Mouse (Mus musculus) neural tube, embryonic 13.5 days (tissue): Measurements from ENCODE around the gene Midn. TPM values are rescaled to one million over a fixed set of nuclear protein-coding genes. Genes with fewer than 3 reads are reported as not detected.

Experiments
- ATAC-seq: fragments of 200-750 bp; cut with Nextera tagmentation; 2 replicates; pipeline ENCODE4 v1.8.0; 2017; ENCODE audit warnings: low read depth, mild to moderate bottlenecking, moderate TSS enrichment, moderate library complexity
- H3K27ac ChIP-seq: fragments of 300-500 bp; sonication (generic); replicated peaks from 2 replicates; pipeline ENCODE4 v1.5.1; 2015; ENCODE audit warnings: moderate library complexity, mild to moderate bottlenecking, inconsistent platforms
- H3K27me3 ChIP-seq: fragments of 300-500 bp; sonication (generic); 2 replicates; pipeline ENCODE4 v1.6.1; 2015; ENCODE audit warnings: mild to moderate bottlenecking, inconsistent platforms
- H3K36me3 ChIP-seq: fragments of 300-500 bp; sonication (generic); 2 replicates; pipeline ENCODE4 v1.6.1; 2015; ENCODE audit warnings: mild to moderate bottlenecking, inconsistent platforms
- H3K4me1 ChIP-seq: fragments of 300-500 bp; sonication (generic); replicated peaks from 2 replicates; pipeline ENCODE4 v1.6.1; 2015; ENCODE audit warnings: inconsistent platforms
- H3K4me2 ChIP-seq: fragments of 300-500 bp; sonication (generic); 2 replicates; pipeline ENCODE4 v1.6.1; 2015; ENCODE audit warnings: inconsistent platforms, mild to moderate bottlenecking, moderate library complexity
- H3K4me3 ChIP-seq: fragments of 300-500 bp; sonication (generic); 2 replicates; pipeline ENCODE4 v1.5.1; 2015; ENCODE audit warnings: mild to moderate bottlenecking, inconsistent platforms
- H3K9ac ChIP-seq: fragments of 300-500 bp; sonication (generic); 2 replicates; pipeline ENCODE4 v1.6.1; 2015; ENCODE audit warnings: moderate library complexity, mild to moderate bottlenecking, inconsistent platforms
- H3K9me3 ChIP-seq: fragments of 300-500 bp; sonication (generic); 2 replicates; pipeline ENCODE4 v1.6.1; 2016; ENCODE audit warnings: inconsistent platforms
- WGBS: fragments of 180-500 bp; shearing (Covaris S2); methylation state at CpG from one replicate; pipeline ENCODE4 v1.1.7; 2015; 5-methylcytosine and 5-hydroxymethylcytosine counted together
- polyA plus RNA-seq: library from polyadenylated mRNA; unstranded; fragments of >200 nt; fragmentation: Nextera tagmentation; extraction: Ambion mirVana; gene quantifications from 2 replicates; pipeline ENCODE4 v1.2.1, GENCODE M21; 2015

Gene Midn
- polyA plus RNA-seq, 1 experiment from 2014 or later: 31.0 TPM

- Histone ChIP-seq H3K27ac (peak within 1 kb of the TSS; percentile 85), H3K4me3 (peak within 1 kb of the TSS; percentile 89), H3K9me3 (no peaks in the 10 kb centered on the region), H3K4me1 (peaks cover 34% of the 10 kb centered on the region), H3K9ac (peak within 1 kb of the TSS; percentile 98), H3K27me3 (no peaks in the 10 kb centered on the region), H3K4me2 (peak within 1 kb of the TSS; percentile 93), H3K36me3 (peaks cover 10% of the 10 kb centered on the region; the same call in 1 of the 2 replicates)
- peak; percentile 68 for ATAC-seq
- WGBS: 1% methylated on average over 103 of the region's 106 CpGs
Measured at GRCm38 (mm10) chr10:80179068-80180051, 31.3 kb downstream of the Midn start, which contains the start of gene Efna2. Gene Efna2, plus strand, starts transcription at chr10:80179482.

- Histone ChIP-seq H3K4me2 (peak overlapping the region; percentile 93), H3K9me3 (no peaks in the 10 kb centered on the region), H3K27me3 (no peaks in the 10 kb centered on the region), H3K36me3 (peaks cover 7% of the 10 kb centered on the region; the same call in 1 of the 2 replicates), H3K4me3 (peak overlapping the region; percentile 89), H3K27ac (no peak overlapping the region), H3K9ac (peak overlapping the region; percentile 98), H3K4me1 (peaks cover 39% of the 10 kb centered on the region)
- WGBS: 51% methylated on average over 6 of the region's 6 CpGs
- ATAC-seq: no peak
Measured at GRCm38 (mm10) chr10:80180288-80180687, 32.2 kb downstream of the Midn start.

GRCm38 (mm10) chr10:80180823-80181222, 32.8 kb downstream of the Midn start:
- H3K36me3 ChIP-seq: peaks cover 7% of the 10 kb centered on the region; the same call in 1 of the 2 replicates
- H3K4me2 ChIP-seq: peak overlapping the region; percentile 93
- ATAC-seq: no peak
- H3K27ac ChIP-seq: 0 out of 2 replicates have a peak overlapping the region, but pooled peaks have one; percentile 0
- no peaks in the 10 kb centered on the region for H3K27me3 ChIP-seq
- peaks cover 42% of the 10 kb centered on the region for H3K4me1 ChIP-seq
- H3K4me3 ChIP-seq: peak overlapping the region; percentile 89
- no peaks in the 10 kb centered on the region for H3K9me3 ChIP-seq
- 54% methylated on average over 5 of the region's 5 CpGs for WGBS
- H3K9ac ChIP-seq: peak overlapping the region; percentile 98

GRCm38 (mm10) chr10:80182547-80182946, 34.5 kb downstream of the Midn start:
- 0 out of 2 replicates have a peak overlapping the region, but pooled peaks have one; percentile 93 for H3K4me2 ChIP-seq
- no peak for ATAC-seq
- peaks cover 43% of the 10 kb centered on the region for H3K4me1 ChIP-seq
- WGBS: 95% methylated on average over 7 of the region's 7 CpGs
- no peaks in the 10 kb centered on the region for H3K9me3 ChIP-seq
- no peaks in the 10 kb centered on the region; the same call in none of the 2 replicates for H3K27me3 ChIP-seq
- no peak overlapping the region for H3K9ac ChIP-seq
- H3K4me3 ChIP-seq: no peak overlapping the region
- no peak overlapping the region for H3K27ac ChIP-seq
- peaks cover 18% of the 10 kb centered on the region for H3K36me3 ChIP-seq

- Histone ChIP-seq H3K9me3 (no peaks in the 10 kb centered on the region), H3K27ac (no peak overlapping the region), H3K4me1 (peaks cover 47% of the 10 kb centered on the region), H3K27me3 (no peaks in the 10 kb centered on the region; the same call in none of the 2 replicates), H3K4me3 (no peak overlapping the region), H3K36me3 (peaks cover 35% of the 10 kb centered on the region), H3K4me2 (no peak overlapping the region), H3K9ac (no peak overlapping the region)
- no peak for ATAC-seq
- 31% methylated on average over 27 of the region's 27 CpGs for WGBS
Measured at GRCm38 (mm10) chr10:80186649-80187048, 38.6 kb downstream of the Midn start.

- Histone ChIP-seq H3K4me2 (no peak overlapping the region), H3K27ac (no peak overlapping the region), H3K4me3 (no peak overlapping the region), H3K27me3 (no peaks in the 10 kb centered on the region; the same call in none of the 2 replicates), H3K36me3 (peaks cover 35% of the 10 kb centered on the region), H3K9ac (no peak overlapping the region), H3K4me1 (peaks cover 37% of the 10 kb centered on the region), H3K9me3 (no peaks in the 10 kb centered on the region)
- WGBS: 87% methylated on average over 10 of the region's 10 CpGs
- ATAC-seq: no peak
Measured at GRCm38 (mm10) chr10:80187739-80188138, 39.7 kb downstream of the Midn start.

GRCm38 (mm10) chr10:80188453-80189024, 40.5 kb downstream of the Midn start:
- H3K27ac ChIP-seq: no peak overlapping the region
- no peak for ATAC-seq
- 0 out of 2 replicates have a peak overlapping the region, but pooled peaks have one; percentile 23 for H3K9ac ChIP-seq
- peaks cover 31% of the 10 kb centered on the region for H3K36me3 ChIP-seq
- 73% methylated on average over 15 of the region's 15 CpGs for WGBS
- H3K27me3 ChIP-seq: no peaks in the 10 kb centered on the region; the same call in none of the 2 replicates
- H3K9me3 ChIP-seq: no peaks in the 10 kb centered on the region
- no peak overlapping the region for H3K4me3 ChIP-seq
- peaks cover 37% of the 10 kb centered on the region for H3K4me1 ChIP-seq
- no peak overlapping the region for H3K4me2 ChIP-seq

- H3K36me3 ChIP-seq: peaks cover 27% of the 10 kb centered on the region
- peak overlapping the region; percentile 41 for H3K4me3 ChIP-seq
- H3K27ac ChIP-seq: peak overlapping the region; percentile 82
- peak; percentile 10; the same call in 1 of the 2 replicates for ATAC-seq
- peak overlapping the region; percentile 78 for H3K9ac ChIP-seq
- H3K27me3 ChIP-seq: no peaks in the 10 kb centered on the region; the same call in none of the 2 replicates
- no peaks in the 10 kb centered on the region for H3K9me3 ChIP-seq
- peak overlapping the region; percentile 65 for H3K4me2 ChIP-seq
- peaks cover 40% of the 10 kb centered on the region for H3K4me1 ChIP-seq
- WGBS: 1% methylated on average over 21 of the region's 21 CpGs
Measured at GRCm38 (mm10) chr10:80189999-80190398, 41.9 kb downstream of the Midn start.

GRCm38 (mm10) chr10:80190491-80191051, 42.5 kb downstream of the Midn start:
- WGBS: under 1% methylated on average over 47 of the region's 48 CpGs
- Histone ChIP-seq H3K27me3 (no peaks in the 10 kb centered on the region; the same call in none of the 2 replicates), H3K9ac (peak overlapping the region; percentile 78), H3K4me3 (peak overlapping the region; percentile 41), H3K27ac (peak overlapping the region; percentile 82), H3K4me1 (peaks cover 34% of the 10 kb centered on the region), H3K36me3 (peaks cover 27% of the 10 kb centered on the region), H3K9me3 (no peaks in the 10 kb centered on the region), H3K4me2 (peak overlapping the region; percentile 65)
- ATAC-seq: peak; percentile 41

GRCm38 (mm10) chr10:80193976-80194375, 45.9 kb downstream of the Midn start:
- WGBS: 71% methylated on average over 6 of the region's 6 CpGs
- peaks cover 3% of the 10 kb centered on the region for H3K36me3 ChIP-seq
- H3K27ac ChIP-seq: no peak overlapping the region
- H3K4me3 ChIP-seq: no peak overlapping the region
- H3K27me3 ChIP-seq: no peaks in the 10 kb centered on the region; the same call in 1 of the 2 replicates
- ATAC-seq: no peak
- H3K4me1 ChIP-seq: peaks cover 25% of the 10 kb centered on the region
- H3K4me2 ChIP-seq: no peak overlapping the region
- H3K9ac ChIP-seq: 0 out of 2 replicates have a peak overlapping the region, but pooled peaks have one; percentile 26
- no peaks in the 10 kb centered on the region for H3K9me3 ChIP-seq

GRCm38 (mm10) chr10:80194441-80194840, 46.4 kb downstream of the Midn start:
- 0 out of 2 replicates have a peak overlapping the region, but pooled peaks have one; percentile 26 for H3K9ac ChIP-seq
- H3K27ac ChIP-seq: no peak overlapping the region
- no peaks in the 10 kb centered on the region for H3K9me3 ChIP-seq
- H3K4me2 ChIP-seq: no peak overlapping the region
- H3K4me1 ChIP-seq: peaks cover 21% of the 10 kb centered on the region
- 52% methylated on average over 8 of the region's 8 CpGs for WGBS
- no peaks in the 10 kb centered on the region for H3K36me3 ChIP-seq
- no peak for ATAC-seq
- H3K27me3 ChIP-seq: no peaks in the 10 kb centered on the region; the same call in 1 of the 2 replicates
- H3K4me3 ChIP-seq: no peak overlapping the region
